Comparison of ENCODE assay signal across 8 mouse cellular contexts in genomic region chr5:113516873-113517336, GRCm38 (mm10). TPM values are rescaled to one million over a fixed set of nuclear protein-coding genes. Genes with fewer than 3 reads are reported as not detected.
A peak's percentile ranks its signal among the peaks of the same experiment; 100 is the strongest.
DNase-seq lines count a peak whose midpoint lies in the region; ATAC-seq lines count a peak whose summit lies in the region.

No protein-coding gene starts in this region.

- intact Hi-C loops in gastrocnemius, postnatal 14 days (cut with DNase I; ENCODE audit: low total_unique reads) = no loop called here
- intact Hi-C loops in heart, postnatal 10 days (cut with DNase I) = no loop called here

- no peak for ATAC-seq in cerebellum, adult (ENCODE audit: insufficient number of reproducible peaks, low FRiP score, low TSS enrichment)
- no peak for ATAC-seq in granulocyte monocyte progenitor cell, adult 5-6 weeks (replicated peaks; ENCODE audit: poor library complexity, severe bottlenecking)

- DNase-seq in gastrocnemius, postnatal 10 days = peak; percentile 21
- DNase-seq in gastrocnemius, postnatal 14 days = no peak
- DNase-seq in adrenal gland, postnatal 25 days = peak; percentile 23
- peak; percentile 5 to 20 for DNase-seq in heart, postnatal 10 days
- peak; percentile 78 for DNase-seq in lung, postnatal 10 days
- DNase-seq in urinary bladder, postnatal 10 days (ENCODE audit: low spot score) = no peak

RNA-seq across cellular contexts. Expression of gene Wscd2, which starts 26.8 kb away (rescaled TPM):
- under 1 TPM; 0.94 to 0.99 TPM for total RNA-seq in gastrocnemius, postnatal 10 days (2021)
- under 1 TPM; 0.44 to 0.72 TPM for total RNA-seq in gastrocnemius, postnatal 14 days (2021)
- 3.4 and 5.8 TPM in 2 replicates for total RNA-seq in adrenal gland, postnatal 25 days (2021)
- under 1 TPM; 0.53 to 0.67 TPM for total RNA-seq in heart, postnatal 10 days (2021)
- total RNA-seq in granulocyte monocyte progenitor cell, adult 5-6 weeks (2014; fragmentation: Nextera tagmentation) = not detected in 2 replicates
- total RNA-seq in granulocyte monocyte progenitor cell, adult 5-6 weeks (2017) = not detected in 2 replicates

Comparison
In these comparisons a context has a peak if more than half of its experiments do, and no peak if none do; other contexts are left out.
1. DNase-seq: peak in gastrocnemius, postnatal 10 days (single experiment), adrenal gland, postnatal 25 days (single experiment), heart, postnatal 10 days (2 of 2) and lung, postnatal 10 days (single experiment); none in gastrocnemius, postnatal 14 days (single experiment) and urinary bladder, postnatal 10 days (single experiment).